Mouse (Mus musculus) hindbrain, embryonic 11.5 days (tissue): ENCODE results near the gene Med11. TPM values are rescaled to one million over a fixed set of nuclear protein-coding genes. Genes with fewer than 3 reads are reported as not detected.

Experiments
- ATAC-seq: fragments of 200-750 bp; cut with Nextera tagmentation; 2 replicates; pipeline ENCODE4 v1.8.0; 2017; ENCODE audit warnings: mild to moderate bottlenecking, moderate TSS enrichment, moderate library complexity; ENCODE audit not compliant: low FRiP score
- DNase-seq: peaks from one replicate; pipeline ENCODE4 v3.0.0-alpha.2; 2015; ENCODE audit warnings: low spot score
- H3K27ac ChIP-seq: fragments of 300-500 bp; sonication (generic); 2 replicates; pipeline ENCODE4 v1.5.1; 2014; ENCODE audit warnings: mild to moderate bottlenecking, low read depth, low read length
- H3K27me3 ChIP-seq: fragments of 300-500 bp; sonication (generic); 2 replicates; pipeline ENCODE4 v1.6.1; 2014; ENCODE audit warnings: mild to moderate bottlenecking, low read length, moderate library complexity, mixed read lengths; ENCODE audit not compliant: control insufficient read depth, insufficient read depth
- H3K36me3 ChIP-seq: fragments of 300-500 bp; sonication (generic); 2 replicates; pipeline ENCODE4 v1.6.1; 2014; ENCODE audit warnings: mild to moderate bottlenecking, low read length, moderate library complexity, mixed read lengths; ENCODE audit not compliant: control insufficient read depth, insufficient read depth
- H3K4me1 ChIP-seq: fragments of 300-500 bp; sonication (generic); replicated peaks from 2 replicates; pipeline ENCODE4 v1.6.1; 2014; ENCODE audit warnings: low read length, mixed read lengths; ENCODE audit not compliant: control insufficient read depth, insufficient read depth
- H3K4me2 ChIP-seq: fragments of 300-500 bp; sonication (generic); replicated peaks from 2 replicates; pipeline ENCODE4 v1.6.1; 2014; ENCODE audit warnings: mild to moderate bottlenecking, low read depth, low read length
- H3K4me3 ChIP-seq: fragments of 300-500 bp; sonication (generic); 2 replicates; pipeline ENCODE4 v1.5.1; 2014; ENCODE audit warnings: low read depth, low read length
- H3K9ac ChIP-seq: fragments of 300-500 bp; sonication (generic); 2 replicates; pipeline ENCODE4 v1.6.1; 2014; ENCODE audit warnings: low read depth, low read length
- H3K9me3 ChIP-seq: fragments of 300-500 bp; sonication (generic); 2 replicates; pipeline ENCODE4 v1.6.1; 2016; ENCODE audit warnings: low read length; ENCODE audit not compliant: control insufficient read depth
- WGBS: fragments of 180-500 bp; shearing (Covaris S2); extraction: QIAGEN DNeasy Blood & Tissue Kit; methylation state at CpG from one replicate; pipeline ENCODE4 v1.1.7; 2014; 5-methylcytosine and 5-hydroxymethylcytosine counted together
- polyA plus RNA-seq: library from polyadenylated mRNA; unstranded; fragments of >200 nt; fragmentation: Nextera tagmentation; extraction: Ambion mirVana; gene quantifications from 2 replicates; pipeline ENCODE4 v1.2.1, GENCODE M21; 2014

Gene Med11
- 40.2 and 42.0 TPM in 2 replicates for polyA plus RNA-seq

- Histone ChIP-seq H3K9me3 (no peaks in the 10 kb centered on the region), H3K4me3 (peak within 1 kb of the TSS; percentile 69), H3K36me3 (no peaks in the 10 kb centered on the region), H3K27me3 (no peaks in the 10 kb centered on the region), H3K4me1 (peaks cover 4% of the 10 kb centered on the region; the same call in 1 of the 2 replicates), H3K9ac (peak within 1 kb of the TSS; percentile 83), H3K4me2 (peak within 1 kb of the TSS; percentile 63), H3K27ac (peak within 1 kb of the TSS; percentile 95)
- ATAC-seq (peak; percentile 99), DNase-seq (peak; percentile 94)
- under 1% methylated on average over 43 of the region's 46 CpGs for WGBS
Observed at GRCm38 (mm10) chr11:70451797-70452498, at the start of gene Med11. Med11 (plus strand) TSS chr11:70451919.

- Histone ChIP-seq H3K27ac (no peak overlapping the region), H3K9ac (no peak overlapping the region), H3K4me1 (no peaks in the 10 kb centered on the region; the same call in 1 of the 2 replicates), H3K9me3 (no peaks in the 10 kb centered on the region), H3K4me2 (no peak overlapping the region), H3K4me3 (no peak overlapping the region), H3K27me3 (no peaks in the 10 kb centered on the region), H3K36me3 (no peaks in the 10 kb centered on the region; the same call in 1 of the 2 replicates)
- ATAC-seq = no peak
- WGBS = 91% methylated on average over 2 of the region's 2 CpGs
- DNase-seq = no peak
Observed at GRCm38 (mm10) chr11:70403598-70403997, 48.1 kb upstream of the Med11 start.

GRCm38 (mm10) chr11:70409594-70410296 is 42.0 kb upstream of the Med11 start, which contains the start of gene Pelp1:
Pelp1 (minus strand) TSS chr11:70410031.
- Histone ChIP-seq H3K36me3 (no peaks in the 10 kb centered on the region), H3K4me3 (peak within 1 kb of the TSS; percentile 99), H3K9ac (peak within 1 kb of the TSS; percentile 99), H3K4me1 (no peaks in the 10 kb centered on the region; the same call in 1 of the 2 replicates), H3K27ac (peak within 1 kb of the TSS; percentile 36; the same call in 1 of the 2 replicates), H3K9me3 (no peaks in the 10 kb centered on the region), H3K27me3 (no peaks in the 10 kb centered on the region), H3K4me2 (peak within 1 kb of the TSS; percentile 83)
- DNase-seq (peak; percentile 99), ATAC-seq (peak; percentile 98)
- WGBS = under 1% methylated on average over 59 of the region's 59 CpGs

- no peak overlapping the region for H3K27ac ChIP-seq
- H3K4me2 ChIP-seq = peak overlapping the region; percentile 83
- no peaks in the 10 kb centered on the region for H3K9me3 ChIP-seq
- DNase-seq (no peak), ATAC-seq (no peak; the same call in 1 of the 2 replicates)
- 64% methylated on average over 6 of the region's 6 CpGs for WGBS
- no peaks in the 10 kb centered on the region; the same call in 1 of the 2 replicates for H3K4me1 ChIP-seq
- H3K4me3 ChIP-seq = peak overlapping the region; percentile 99
- no peaks in the 10 kb centered on the region for H3K36me3 ChIP-seq
- H3K27me3 ChIP-seq = no peaks in the 10 kb centered on the region
- no peak overlapping the region for H3K9ac ChIP-seq
Observed at GRCm38 (mm10) chr11:70410297-70410643, 41.4 kb upstream of the Med11 start.

- Histone ChIP-seq H3K9ac (no peak overlapping the region), H3K4me3 (no peak overlapping the region), H3K4me2 (no peak overlapping the region), H3K27me3 (no peaks in the 10 kb centered on the region), H3K36me3 (no peaks in the 10 kb centered on the region), H3K9me3 (no peaks in the 10 kb centered on the region), H3K27ac (no peak overlapping the region), H3K4me1 (no peaks in the 10 kb centered on the region; the same call in 1 of the 2 replicates)
- 79% methylated on average over 5 of the region's 5 CpGs for WGBS
- DNase-seq (no peak), ATAC-seq (no peak)
Observed at GRCm38 (mm10) chr11:70412591-70412990, 39.1 kb upstream of the Med11 start.

- Histone ChIP-seq H3K9me3 (no peaks in the 10 kb centered on the region), H3K27ac (no peak overlapping the region), H3K36me3 (no peaks in the 10 kb centered on the region), H3K4me3 (no peak overlapping the region), H3K4me2 (no peak overlapping the region), H3K4me1 (no peaks in the 10 kb centered on the region; the same call in 1 of the 2 replicates), H3K9ac (no peak overlapping the region), H3K27me3 (no peaks in the 10 kb centered on the region)
- 19% methylated on average over 3 of the region's 3 CpGs for WGBS
- DNase-seq (peak; percentile 89), ATAC-seq (no peak)
Observed at GRCm38 (mm10) chr11:70413961-70414360, 37.8 kb upstream of the Med11 start.

- DNase-seq (no peak), ATAC-seq (no peak)
- Histone ChIP-seq H3K4me1 (no peaks in the 10 kb centered on the region), H3K9ac (no peak overlapping the region), H3K9me3 (no peaks in the 10 kb centered on the region), H3K4me2 (no peak overlapping the region), H3K36me3 (no peaks in the 10 kb centered on the region), H3K4me3 (no peak overlapping the region), H3K27me3 (no peaks in the 10 kb centered on the region), H3K27ac (no peak overlapping the region)
- WGBS = 58% methylated on average over 4 of the region's 4 CpGs
Observed at GRCm38 (mm10) chr11:70418199-70418598, 33.5 kb upstream of the Med11 start.

- H3K4me1 ChIP-seq = no peaks in the 10 kb centered on the region
- H3K9me3 ChIP-seq = no peaks in the 10 kb centered on the region
- 68% methylated on average over 5 of the region's 5 CpGs for WGBS
- no peaks in the 10 kb centered on the region for H3K36me3 ChIP-seq
- ATAC-seq (no peak), DNase-seq (no peak)
- H3K4me3 ChIP-seq = no peak overlapping the region
- H3K27ac ChIP-seq = no peak overlapping the region
- no peaks in the 10 kb centered on the region for H3K27me3 ChIP-seq
- no peak overlapping the region for H3K4me2 ChIP-seq
- H3K9ac ChIP-seq = no peak overlapping the region
Observed at GRCm38 (mm10) chr11:70419486-70419885, 32.2 kb upstream of the Med11 start.
